Mouse (Mus musculus): ENCODE data around the gene Rnf43.

The Rnf43 gene

GRCm38 (mm10) chr11:87662407-87662806 lies at the start of gene Rnf43:
Gene Rnf43, plus strand, starts transcription at chr11:87662722.
- DNase-seq (ENCODE audit: low read depth): peak; percentile 90

GRCm38 (mm10) chr11:87613972-87614371 lies 48.5 kb upstream of the Rnf43 start:
- no peak for DNase-seq (ENCODE audit: low read depth)

- DNase-seq (ENCODE audit: low read depth): no peak
Measured at GRCm38 (mm10) chr11:87615551-87615950, 47.0 kb upstream of the Rnf43 start.

- no peak for DNase-seq (ENCODE audit: low read depth)
Measured at GRCm38 (mm10) chr11:87615952-87616351, 46.6 kb upstream of the Rnf43 start.

- no peak for DNase-seq (ENCODE audit: low read depth)
Measured at GRCm38 (mm10) chr11:87616790-87617474, 45.6 kb upstream of the Rnf43 start, which contains the start of gene Hsf5. Gene Hsf5, plus strand, starts transcription at chr11:87617164.

GRCm38 (mm10) chr11:87617606-87618005 lies 44.9 kb upstream of the Rnf43 start:
- DNase-seq (ENCODE audit: low read depth): no peak

GRCm38 (mm10) chr11:87623160-87623559 lies 39.4 kb upstream of the Rnf43 start:
- DNase-seq (ENCODE audit: low read depth): peak; percentile 59

GRCm38 (mm10) chr11:87629859-87630258 lies 32.7 kb upstream of the Rnf43 start:
- DNase-seq (ENCODE audit: low read depth): peak; percentile 37

- DNase-seq (ENCODE audit: low read depth): no peak
Measured at GRCm38 (mm10) chr11:87638793-87639192, 23.7 kb upstream of the Rnf43 start.

GRCm38 (mm10) chr11:87639206-87639605 lies 23.3 kb upstream of the Rnf43 start:
- no peak for DNase-seq (ENCODE audit: low read depth)

- DNase-seq (ENCODE audit: low read depth): no peak
Measured at GRCm38 (mm10) chr11:87642865-87643264, 19.7 kb upstream of the Rnf43 start.

GRCm38 (mm10) chr11:87654693-87655092 lies 7.8 kb upstream of the Rnf43 start:
- no peak for DNase-seq (ENCODE audit: low read depth)

GRCm38 (mm10) chr11:87659216-87659615 lies 3.3 kb upstream of the Rnf43 start:
- no peak for DNase-seq (ENCODE audit: low read depth)

- DNase-seq (ENCODE audit: low read depth): no peak
Measured at GRCm38 (mm10) chr11:87662822-87663221, 300 bp downstream of the Rnf43 start.

GRCm38 (mm10) chr11:87663948-87664347 lies 1.4 kb downstream of the Rnf43 start:
- DNase-seq (ENCODE audit: low read depth): no peak

GRCm38 (mm10) chr11:87664521-87664920 lies 2.0 kb downstream of the Rnf43 start:
- DNase-seq (ENCODE audit: low read depth): no peak

GRCm38 (mm10) chr11:87665224-87665623 lies 2.7 kb downstream of the Rnf43 start:
- DNase-seq (ENCODE audit: low read depth): no peak

- DNase-seq (ENCODE audit: low read depth): no peak
Measured at GRCm38 (mm10) chr11:87665658-87666057, 3.1 kb downstream of the Rnf43 start.

GRCm38 (mm10) chr11:87666256-87667035 lies 3.9 kb downstream of the Rnf43 start:
- no peak for DNase-seq (ENCODE audit: low read depth)

- DNase-seq (ENCODE audit: low read depth): no peak
Measured at GRCm38 (mm10) chr11:87667107-87668090, 4.9 kb downstream of the Rnf43 start.

- DNase-seq (ENCODE audit: low read depth): no peak
Measured at GRCm38 (mm10) chr11:87673282-87673681, 10.8 kb downstream of the Rnf43 start.

GRCm38 (mm10) chr11:87675606-87676005 lies 13.1 kb downstream of the Rnf43 start:
- DNase-seq (ENCODE audit: low read depth): no peak

All from NIH3T3 (cell line).